Mouse (Mus musculus) MEL (cell line): ENCODE results near the gene Hmgn1. TPM values are rescaled to one million over a fixed set of nuclear protein-coding genes. Genes with fewer than 3 reads are reported as not detected.

Source experiments
- DNase-seq: peaks from one replicate; pipeline ENCODE4 v3.0.0; 2011; ENCODE audit warnings: low read depth, low spot score
- H3K27ac ChIP-seq: 2 replicates; pipeline ENCODE4 v1.5.1; 2012; ENCODE audit warnings: low read depth, mild to moderate bottlenecking, control low read depth, low read length, moderate library complexity; ENCODE audit not compliant: control insufficient read depth
- H3K27me3 ChIP-seq, 2 experiments: fragments of 150-350 bp in 1 of 2; sonication (generic) in 1 of 2; 2 replicates each; pipeline ENCODE4 v1.6.1; 2012; ENCODE audit warnings: low read length in 2 of 2, mild to moderate bottlenecking in 2 of 2, improper control_type of control experiment in 1 of 2, moderate library complexity in 1 of 2; ENCODE audit not compliant: insufficient read depth in 2 of 2, control insufficient read depth in 1 of 2
- H3K36me3 ChIP-seq, 2 experiments: 2 replicates each; pipeline ENCODE4 v1.6.1; 2012 to 2014; ENCODE audit warnings: low read length in 2 of 2, improper control_type of control experiment in 1 of 2, inconsistent platforms in 1 of 2, mild to moderate bottlenecking in 1 of 2; ENCODE audit not compliant: insufficient read depth in 2 of 2, control insufficient read depth in 1 of 2
- H3K4me1 ChIP-seq, 2 experiments: fragments of 150-350 bp in 1 of 2; sonication (generic) in 1 of 2; 2 replicates each; pipeline ENCODE4 v1.6.1; 2012; ENCODE audit warnings: low read length in 2 of 2, improper control_type of control experiment in 1 of 2, mild to moderate bottlenecking in 1 of 2; ENCODE audit not compliant: insufficient read depth in 2 of 2, control insufficient read depth in 1 of 2
- H3K4me3 ChIP-seq, 2 experiments: fragments of 150-350 bp in 1 of 2; sonication (generic) in 1 of 2; 2 replicates each; pipeline ENCODE4 v1.5.1; 2012; ENCODE audit warnings: low read depth in 2 of 2, low read length in 2 of 2, mild to moderate bottlenecking in 2 of 2, moderate library complexity in 2 of 2, control low read depth in 1 of 2, improper control_type of control experiment in 1 of 2; ENCODE audit not compliant: control insufficient read depth in 1 of 2, insufficient read depth in 1 of 2
- H3K79me2 ChIP-seq: 2 replicates; pipeline ENCODE4 v1.6.1; 2012; ENCODE audit warnings: mild to moderate bottlenecking, low read length, moderate library complexity; ENCODE audit not compliant: control insufficient read depth, poor library complexity, insufficient read depth
- H3K9ac ChIP-seq: 2 replicates; pipeline ENCODE4 v1.6.1; 2012; ENCODE audit warnings: low read depth, mild to moderate bottlenecking, control low read depth, low read length, moderate library complexity; ENCODE audit not compliant: control insufficient read depth, poor library complexity, severe bottlenecking
- H3K9me3 ChIP-seq: fragments of 150-350 bp; sonication (generic); replicated peaks from 2 replicates; pipeline ENCODE4 v1.6.1; 2012; ENCODE audit warnings: mild to moderate bottlenecking, low read length, improper control_type of control experiment, moderate library complexity; ENCODE audit not compliant: insufficient read depth
- BHLHE40 ChIP-seq: IDR thresholded peaks from 2 replicates; pipeline ENCODE4 v1.6.1; 2012; ENCODE audit warnings: low read depth, mild to moderate bottlenecking, inconsistent platforms, low read length, improper control_type of control experiment, borderline replicate concordance
- CTCF ChIP-seq, 3 experiments: IDR thresholded peaks in 2 of 3; conservative IDR thresholded peaks in 1 of 3; 2 replicates each; pipeline ENCODE4 v1.5.1; 2011 to 2012; ENCODE audit warnings: low read length in 3 of 3, low read depth in 2 of 3, mild to moderate bottlenecking in 2 of 3, improper control_type of control experiment in 1 of 3, inconsistent platforms in 1 of 3, mixed read lengths in 1 of 3, moderate library complexity in 1 of 3; ENCODE audit not compliant: control insufficient read depth in 1 of 3, insufficient read depth in 1 of 3, poor library complexity in 1 of 3, severe bottlenecking in 1 of 3
- ELF1 ChIP-seq: IDR thresholded peaks from 2 replicates; pipeline ENCODE4 v1.6.1; 2014; ENCODE audit warnings: low read depth, mild to moderate bottlenecking, inconsistent platforms, low read length, improper control_type of control experiment, moderate library complexity
- ETS1 ChIP-seq: IDR thresholded peaks from 2 replicates; pipeline ENCODE4 v1.6.1; 2012; ENCODE audit warnings: low read depth, mild to moderate bottlenecking, inconsistent platforms, low read length, improper control_type of control experiment, moderate library complexity
- GABPA ChIP-seq: IDR thresholded peaks from 2 replicates; pipeline ENCODE4 v1.6.1; 2012; ENCODE audit warnings: low read depth, mild to moderate bottlenecking, inconsistent platforms, low read length, improper control_type of control experiment, moderate library complexity
- KAT2A ChIP-seq: conservative IDR thresholded peaks from 2 replicates; pipeline ENCODE4 v1.6.1; 2012; ENCODE audit warnings: low read depth, low read length, improper control_type of control experiment, inconsistent platforms
- MAFK ChIP-seq: IDR thresholded peaks from 2 replicates; pipeline ENCODE4 v1.6.1; 2011; ENCODE audit warnings: low read depth, mild to moderate bottlenecking, low read length, improper control_type of control experiment, borderline replicate concordance
- MAZ ChIP-seq: IDR thresholded peaks from 2 replicates; pipeline ENCODE4 v1.6.1; 2012; ENCODE audit warnings: low read depth, mild to moderate bottlenecking, inconsistent platforms, low read length, improper control_type of control experiment
- MXI1 ChIP-seq: IDR thresholded peaks from 2 replicates; pipeline ENCODE4 v1.6.1; 2011; ENCODE audit warnings: mild to moderate bottlenecking, low read depth, low read length, improper control_type of control experiment
- NELFE ChIP-seq: IDR thresholded peaks from 2 replicates; pipeline ENCODE4 v1.6.1; 2011; ENCODE audit warnings: low read depth, low read length, improper control_type of control experiment
- POLR2A ChIP-seq, 2 experiments: IDR thresholded peaks; 2 replicates each; pipeline ENCODE4 v1.6.1; 2011 to 2012; ENCODE audit warnings: low read length in 2 of 2, mild to moderate bottlenecking in 2 of 2, control low read depth in 1 of 2, improper control_type of control experiment in 1 of 2, low read depth in 1 of 2, moderate library complexity in 1 of 2; ENCODE audit not compliant: control insufficient read depth in 1 of 2, insufficient read depth in 1 of 2, poor library complexity in 1 of 2
- POLR2AphosphoS5 ChIP-seq: IDR thresholded peaks from 2 replicates; pipeline ENCODE4 v1.6.1; 2012; ENCODE audit warnings: low read depth, borderline replicate concordance, mild to moderate bottlenecking, inconsistent platforms, low read length, moderate library complexity, mixed read lengths
- RAD21 ChIP-seq: IDR thresholded peaks from 2 replicates; pipeline ENCODE4 v1.6.1; 2011; ENCODE audit warnings: mild to moderate bottlenecking, low read depth, low read length, improper control_type of control experiment
- SMC3 ChIP-seq: IDR thresholded peaks from 2 replicates; pipeline ENCODE4 v1.6.1; 2011; ENCODE audit warnings: low read depth, low read length, improper control_type of control experiment
- TBP ChIP-seq: IDR thresholded peaks from 2 replicates; pipeline ENCODE4 v1.8.0; 2011; ENCODE audit warnings: low read depth, low read length, improper control_type of control experiment
- USF1 ChIP-seq: IDR thresholded peaks from 2 replicates; pipeline ENCODE4 v1.6.1; 2014; ENCODE audit warnings: low read depth, mild to moderate bottlenecking, inconsistent platforms, low read length, improper control_type of control experiment, moderate library complexity
- USF2 ChIP-seq, 2 experiments: IDR thresholded peaks; 2 replicates each; pipeline ENCODE4 v1.6.1; 2011 to 2012; ENCODE audit warnings: improper control_type of control experiment in 2 of 2, low read length in 2 of 2, borderline replicate concordance in 1 of 2, inconsistent platforms in 1 of 2, low read depth in 1 of 2, mild to moderate bottlenecking in 1 of 2; ENCODE audit not compliant: insufficient read depth in 1 of 2
- ZC3H11A ChIP-seq: IDR thresholded peaks from 2 replicates; pipeline ENCODE4 v1.6.1; 2012; ENCODE audit warnings: low read depth, mild to moderate bottlenecking, inconsistent platforms, low read length, improper control_type of control experiment
- ZMIZ1 ChIP-seq: IDR thresholded peaks from 2 replicates; pipeline ENCODE4 v1.6.1; 2012; ENCODE audit warnings: low read depth, mild to moderate bottlenecking, inconsistent platforms, low read length, improper control_type of control experiment, moderate library complexity
- polyA plus RNA-seq, 2 experiments: library from polyadenylated mRNA; stranded (reverse) in 1 of 2; unstranded in 1 of 2; fragments of >175 nt in 1 of 2; fragments of >200 nt in 1 of 2; gene quantifications; 2 replicates each; pipeline versions ENCODE4 v1.2.1 to v1.2.4; 2012; ENCODE audit warnings: low replicate concordance in 2 of 2, low read depth in 1 of 2; ENCODE audit not compliant: insufficient read length in 2 of 2, insufficient read depth in 1 of 2, missing spikeins in 1 of 2
- total RNA-seq: library from RNA; depleted of rRNA; stranded (reverse); fragments of 300-350 nt; gene quantifications from 2 replicates; pipeline ENCODE4 v1.2.3, GENCODE M21; 2012

Hmgn1 gene
- total and polyA plus RNA-seq, 3 experiments: 185 to 778 (median 246) TPM

- no peak overlapping the region for H3K27ac ChIP-seq
- DNase-seq: no peak
- no peaks in the 10 kb centered on the region for H3K79me2 ChIP-seq
- no peak overlapping the region for H3K4me3 ChIP-seq
- H3K9ac ChIP-seq: no peak overlapping the region
- no peaks in the 10 kb centered on the region; a peak in 2 of 4 replicates for H3K36me3 ChIP-seq
- H3K4me1 ChIP-seq: no peaks in the 10 kb centered on the region
- H3K27me3 ChIP-seq: no peaks in the 10 kb centered on the region
- TF ChIP-seq POLR2A (IDR thresholded peaks at IDR 0.05; ENCODE audit: control insufficient read depth in 1 of 2, insufficient read depth in 1 of 2, low read depth in 1 of 2, low read length in 2 of 2, poor library complexity in 1 of 2): no peak
- no peak for TF ChIP-seq CTCF (IDR thresholded peaks at IDR 0.05 in 2 of 3, conservative IDR thresholded peaks at IDR 0.05 in 1 of 3; ENCODE audit: control insufficient read depth in 1 of 3, insufficient read depth in 1 of 3, low read depth in 2 of 3, low read length in 3 of 3, poor library complexity in 1 of 3, severe bottlenecking in 1 of 3)
- TF ChIP-seq MAZ: no peak
- no peak for TF ChIP-seq ZMIZ1
- TF ChIP-seq BHLHE40: no peak
- TF ChIP-seq USF2 (IDR thresholded peaks at IDR 0.05; ENCODE audit: borderline replicate concordance in 1 of 2, insufficient read depth in 1 of 2, low read depth in 1 of 2, low read length in 2 of 2): no peak
- no peak for TF ChIP-seq USF1
- no peak for TF ChIP-seq TBP
- no peak for TF ChIP-seq POLR2AphosphoS5
- TF ChIP-seq MXI1: no peak
- no peak for TF ChIP-seq RAD21
- no peak for TF ChIP-seq GABPA
- no peak for TF ChIP-seq ELF1
- TF ChIP-seq KAT2A: no peak
- no peak for TF ChIP-seq ETS1
- TF ChIP-seq, all 39 proteins: peak for 0
- no peaks in the 10 kb centered on the region for H3K9me3 ChIP-seq
These were observed 28.5 kb upstream of the Hmgn1 start for GRCm38 (mm10) chr16:96156019-96156418.

GRCm38 (mm10) chr16:96154476-96154875 lies 26.9 kb upstream of the Hmgn1 start:
- Histone ChIP-seq H3K4me1 (no peaks in the 10 kb centered on the region), H3K27me3 (no peaks in the 10 kb centered on the region), H3K9me3 (no peaks in the 10 kb centered on the region), H3K36me3 (no peaks in the 10 kb centered on the region; a peak in 2 of 4 replicates), H3K79me2 (peaks cover 2% of the 10 kb centered on the region), H3K27ac (no peak overlapping the region), H3K4me3 (no peak overlapping the region), H3K9ac (no peak overlapping the region)
- no peak for DNase-seq
- TF ChIP-seq NELFE: no peak
- TF ChIP-seq MAFK: no peak
- no peak for TF ChIP-seq SMC3
- no peak for TF ChIP-seq ZC3H11A
